Comparison of ENCODE assay signal across 13 mouse cellular contexts in the genomic region with DNA sequence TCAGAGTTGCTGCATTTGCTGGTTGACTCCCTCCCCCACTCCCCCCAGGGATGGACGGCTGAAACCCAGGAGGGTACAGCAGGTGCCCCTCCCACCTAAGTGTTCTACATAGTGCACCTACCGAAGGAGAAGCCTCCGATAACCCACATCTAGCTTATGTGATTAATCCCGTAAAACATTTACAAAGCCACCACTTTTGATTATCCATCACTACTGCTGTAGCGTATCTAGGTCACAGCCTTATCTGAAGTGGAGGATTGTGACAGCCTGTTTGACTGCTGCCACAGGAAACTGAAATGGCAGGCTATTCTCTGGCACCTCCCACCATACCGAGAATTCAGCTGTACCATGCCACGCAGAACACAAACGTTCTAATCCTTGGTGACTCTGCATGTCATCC. TPM values are rescaled to one million over a fixed set of nuclear protein-coding genes. Genes with fewer than 3 reads are reported as not detected.
DNase-seq lines count a peak whose midpoint lies in the region; ATAC-seq and TF ChIP-seq lines count a peak whose summit lies in the region.
"Had no signal": no experiment of that assay in that cellular context is flagged by ENCODE, and none has a peak within 500 bp of the region (broad histone marks: within the 10 kb centered on the region; RNA-seq: fewer than 3 reads in every experiment).

No protein-coding gene starts in this region.

- H3K27me3 ChIP-seq in heart, postnatal 0 days (ENCODE audit: control insufficient read depth, insufficient read depth, low read length): no peaks in the 10 kb centered on the region
- H3K27me3 ChIP-seq in thymus, adult 2 months (ENCODE audit: control insufficient read depth, insufficient read depth, low read length): no peaks in the 10 kb centered on the region
- no peaks in the 10 kb centered on the region for H3K27me3 ChIP-seq in intestine, embryonic 14.5 days (replicated peaks; ENCODE audit: control insufficient read depth, insufficient read depth, low read length)
- H3K27me3 ChIP-seq in stomach, postnatal 0 days (ENCODE audit: control insufficient read depth, insufficient read depth, low read length): no peaks in the 10 kb centered on the region
- H3K27me3 ChIP-seq: forebrain, embryonic 12.5 days; neural tube, embryonic 13.5 days had no signal

- H3K9ac ChIP-seq in heart, postnatal 0 days (replicated peaks; ENCODE audit: low read depth, low read length): no peak overlapping the region
- H3K9ac ChIP-seq in intestine, embryonic 14.5 days (ENCODE audit: low read length): no peak overlapping the region
- H3K9ac ChIP-seq in stomach, postnatal 0 days (ENCODE audit: low read length): peak overlapping the region; percentile 8; the same call in 1 of the 2 replicates
- H3K9ac ChIP-seq: forebrain, embryonic 12.5 days; neural tube, embryonic 13.5 days had no signal

- TF ChIP-seq EP300 in heart, postnatal 0 days (IDR thresholded peaks at IDR 0.05; ENCODE audit: low read depth): no peak
- TF ChIP-seq EP300 in stomach, postnatal 0 days (optimal IDR thresholded peaks at IDR 0.05): no peak

- no peak for DNase-seq in heart, postnatal 0 days (ENCODE audit: low spot score)
- DNase-seq in heart, postnatal 14 days: no peak
- peak; percentile 29 for DNase-seq in thymus, postnatal 14 days
- no peak for DNase-seq in thymus, adult 2 months
- no peak for DNase-seq in intestine, embryonic 14.5 days (ENCODE audit: low spot score)
- no peak for DNase-seq in stomach, postnatal 0 days (ENCODE audit: low spot score)
- DNase-seq: cerebellum, adult 9-11 months; gastrocnemius, postnatal 14 days; kidney, adult 11 months; right cerebral cortex, postnatal 25 days had no signal

- intact Hi-C loops in heart, postnatal 14 days (cut with DNase I): no loop called here

- H3K4me3 ChIP-seq in heart, postnatal 0 days (ENCODE audit: low read depth, low read length): no peak overlapping the region
- no peak overlapping the region for H3K4me3 ChIP-seq in thymus, adult 2 months (ENCODE audit: control insufficient read depth, insufficient read depth, low read length)
- no peak overlapping the region for H3K4me3 ChIP-seq in intestine, embryonic 14.5 days (ENCODE audit: low read depth, low read length)
- H3K4me3 ChIP-seq in stomach, postnatal 0 days (ENCODE audit: low read depth, low read length): no peak overlapping the region
- H3K4me3 ChIP-seq: forebrain, embryonic 12.5 days; neural tube, embryonic 13.5 days had no signal

- peaks cover 16% of the 10 kb centered on the region for H3K4me1 ChIP-seq in heart, postnatal 0 days (ENCODE audit: control insufficient read depth, insufficient read depth)
- H3K4me1 ChIP-seq in thymus, adult 2 months (replicated peaks; ENCODE audit: control insufficient read depth, insufficient read depth, low read length): peaks cover 13% of the 10 kb centered on the region
- H3K4me1 ChIP-seq in intestine, embryonic 14.5 days (replicated peaks; ENCODE audit: control insufficient read depth, insufficient read depth, low read length): no peaks in the 10 kb centered on the region
- no peaks in the 10 kb centered on the region for H3K4me1 ChIP-seq in stomach, postnatal 0 days (replicated peaks; ENCODE audit: control insufficient read depth, insufficient read depth)
- H3K4me1 ChIP-seq: forebrain, embryonic 12.5 days; neural tube, embryonic 13.5 days had no signal

- no peak for TF ChIP-seq POLR2A in thymus, adult 2 months (IDR thresholded peaks at IDR 0.05; ENCODE audit: control insufficient read depth, extremely low read depth, insufficient read depth, low read length, poor library complexity)

- H3K9me3 ChIP-seq in heart, postnatal 0 days (replicated peaks; ENCODE audit: control insufficient read depth, low read length): no peaks in the 10 kb centered on the region
- no peaks in the 10 kb centered on the region for H3K9me3 ChIP-seq in intestine, embryonic 14.5 days (ENCODE audit: control insufficient read depth, low read length)
- H3K9me3 ChIP-seq in stomach, postnatal 0 days (ENCODE audit: control insufficient read depth, low read length): no peaks in the 10 kb centered on the region
- H3K9me3 ChIP-seq: forebrain, embryonic 12.5 days; neural tube, embryonic 13.5 days had no signal

- 20% methylated on average over 8 of the region's 8 CpGs for WGBS in heart, postnatal 0 days
- WGBS in thymus, adult 2 months: 58% methylated on average over 8 of the region's 8 CpGs
- WGBS in intestine, embryonic 14.5 days: 55% methylated on average over 8 of the region's 8 CpGs
- 43% methylated on average over 8 of the region's 8 CpGs for WGBS in stomach, postnatal 0 days

- TF ChIP-seq CTCF in heart, postnatal 0 days (IDR thresholded peaks at IDR 0.05; ENCODE audit: low read depth): no peak; the same call in 1 of the 2 replicates
- no peak for TF ChIP-seq CTCF in thymus, adult 2 months (IDR thresholded peaks at IDR 0.05; ENCODE audit: borderline replicate concordance, control insufficient read depth, extremely low read depth, insufficient read depth, low read length, poor library complexity)
- no peak for TF ChIP-seq CTCF in stomach, postnatal 0 days (IDR thresholded peaks at IDR 0.05; ENCODE audit: low read depth)

- no peaks in the 10 kb centered on the region for H3K36me3 ChIP-seq in heart, postnatal 0 days (replicated peaks; ENCODE audit: control insufficient read depth, insufficient read depth, low read length)
- peaks cover 4% of the 10 kb centered on the region; the same call in 1 of the 2 replicates for H3K36me3 ChIP-seq in thymus, adult 2 months (ENCODE audit: control insufficient read depth, insufficient read depth, low read length)
- no peaks in the 10 kb centered on the region for H3K36me3 ChIP-seq in intestine, embryonic 14.5 days (ENCODE audit: control insufficient read depth, insufficient read depth, low read length)
- H3K36me3 ChIP-seq in stomach, postnatal 0 days (ENCODE audit: control insufficient read depth, insufficient read depth, low read length): no peaks in the 10 kb centered on the region
- H3K36me3 ChIP-seq: forebrain, embryonic 12.5 days; neural tube, embryonic 13.5 days had no signal

- no peak for ATAC-seq in heart, postnatal 0 days (ENCODE audit: insufficient read depth, low read depth)
- peak; percentile 41; the same call in 1 of the 2 replicates for ATAC-seq in intestine, embryonic 14.5 days (replicated peaks; ENCODE audit: low FRiP score, low TSS enrichment, low read depth)
- peak; percentile 62 for ATAC-seq in stomach, postnatal 0 days (ENCODE audit: low FRiP score, low TSS enrichment)
- no peak for ATAC-seq in erythroblast, adult 5-6 weeks (replicated peaks; ENCODE audit: low FRiP score, poor library complexity, severe bottlenecking)

- peak overlapping the region; percentile 45 for H3K4me2 ChIP-seq in heart, postnatal 0 days (ENCODE audit: low read depth, low read length)
- H3K4me2 ChIP-seq in intestine, embryonic 14.5 days (ENCODE audit: low read length): no peak overlapping the region
- no peak overlapping the region for H3K4me2 ChIP-seq in stomach, postnatal 0 days (replicated peaks; ENCODE audit: low read depth)
- H3K4me2 ChIP-seq: forebrain, embryonic 12.5 days; neural tube, embryonic 13.5 days had no signal

- no peak overlapping the region for H3K27ac ChIP-seq in heart, postnatal 0 days (ENCODE audit: low read depth)
- H3K27ac ChIP-seq in thymus, adult 2 months (ENCODE audit: control insufficient read depth, insufficient read depth, low read length): no peak overlapping the region
- H3K27ac ChIP-seq in intestine, embryonic 14.5 days (ENCODE audit: low read depth): no peak overlapping the region
- no peak overlapping the region for H3K27ac ChIP-seq in stomach, postnatal 0 days (replicated peaks)
- H3K27ac ChIP-seq: forebrain, embryonic 12.5 days; neural tube, embryonic 13.5 days had no signal

RNA-seq across cellular contexts. Expression of a gene that starts 52.0 kb away (rescaled TPM):
- total RNA-seq in heart, postnatal 0 days (2014; rRNA removed; ENCODE audit: low replicate concordance): 55.1 and 70.0 TPM in 2 replicates
- polyA plus RNA-seq in heart, postnatal 0 days (2015; fragmentation: Nextera tagmentation; extraction: Ambion mirVana): 22.3 and 23.0 TPM in 2 replicates
- 10 to 100 TPM; 22.2 to 22.7 TPM for total RNA-seq in heart, postnatal 14 days (2021)
- 235 and 255 TPM in 2 replicates for polyA plus RNA-seq in thymus, adult 2 months (2012; rRNA removed)
- polyA plus RNA-seq in intestine, embryonic 14.5 days (2014; fragmentation: Nextera tagmentation; extraction: Ambion mirVana): 23.8 and 24.9 TPM in 2 replicates
- 22.2 and 24.0 TPM in 2 replicates for polyA plus RNA-seq in stomach, postnatal 0 days (2015; fragmentation: Nextera tagmentation; extraction: Ambion mirVana)
- 75.7 and 84.2 TPM in 2 replicates for total RNA-seq in erythroblast, adult 5-6 weeks (2015; ENCODE audit: low replicate concordance)
- total RNA-seq in erythroblast, adult 5-6 weeks (2017; ENCODE audit: low replicate concordance): 89.5 and 98.0 TPM in 2 replicates

Comparison
In these comparisons a context has a peak if more than half of its experiments do, and no peak if none do; other contexts are left out.
1. ATAC-seq: peak in intestine, embryonic 14.5 days (single experiment) and stomach, postnatal 0 days (single experiment); none in heart, postnatal 0 days (single experiment) and erythroblast, adult 5-6 weeks (single experiment).